Mouse (Mus musculus) hindbrain, embryonic 15.5 days (tissue): ENCODE measurements around the gene Ankrd52. TPM values are rescaled to one million over a fixed set of nuclear protein-coding genes. Genes with fewer than 3 reads are reported as not detected.
"Not testable (repeated sequence)": the region's sequence is repeated elsewhere in the genome, so short reads cannot be mapped to it uniquely, and the experiment has no call there.

Experiments used
- ATAC-seq: fragments of 200-750 bp; cut with Nextera tagmentation; 2 replicates; pipeline ENCODE4 v1.8.0; 2017; ENCODE audit warnings: low read depth, moderate number of reproducible peaks, moderate TSS enrichment; ENCODE audit not compliant: low FRiP score
- H3K27ac ChIP-seq: fragments of 300-500 bp; sonication (generic); replicated peaks from 2 replicates; pipeline ENCODE4 v1.5.1; 2015; ENCODE audit warnings: mild to moderate bottlenecking, inconsistent platforms
- H3K27me3 ChIP-seq: fragments of 300-500 bp; sonication (generic); 2 replicates; pipeline ENCODE4 v1.6.1; 2015; ENCODE audit warnings: control low read depth, inconsistent platforms
- H3K36me3 ChIP-seq: fragments of 300-500 bp; sonication (generic); 2 replicates; pipeline ENCODE4 v1.6.1; 2015; ENCODE audit warnings: control low read depth, inconsistent platforms
- H3K4me1 ChIP-seq: fragments of 300-500 bp; sonication (generic); replicated peaks from 2 replicates; pipeline ENCODE4 v1.6.1; 2015; ENCODE audit warnings: control low read depth, inconsistent platforms
- H3K4me2 ChIP-seq: fragments of 300-500 bp; sonication (generic); 2 replicates; pipeline ENCODE4 v1.6.1; 2015; ENCODE audit warnings: moderate library complexity, mild to moderate bottlenecking, inconsistent platforms
- H3K4me3 ChIP-seq: fragments of 300-500 bp; sonication (generic); 2 replicates; pipeline ENCODE4 v1.5.1; 2015; ENCODE audit warnings: mild to moderate bottlenecking, inconsistent platforms
- H3K9ac ChIP-seq: fragments of 300-500 bp; sonication (generic); 2 replicates; pipeline ENCODE4 v1.6.1; 2015; ENCODE audit warnings: inconsistent platforms
- H3K9me3 ChIP-seq: fragments of 300-500 bp; sonication (generic); 2 replicates; pipeline ENCODE4 v1.6.1; 2016; ENCODE audit warnings: control low read depth, inconsistent platforms
- WGBS: fragments of 180-500 bp; shearing (Covaris S2); methylation state at CpG from one replicate; pipeline ENCODE4 v1.1.7; 2015; 5-methylcytosine and 5-hydroxymethylcytosine counted together
- polyA plus RNA-seq: library from polyadenylated mRNA; unstranded; fragments of >200 nt; fragmentation: Nextera tagmentation; extraction: Ambion mirVana; gene quantifications from 2 replicates; pipeline ENCODE4 v1.2.1, GENCODE M21; 2015

The Ankrd52 gene
- 10.9 and 13.8 TPM in 2 replicates for polyA plus RNA-seq

DNA sequence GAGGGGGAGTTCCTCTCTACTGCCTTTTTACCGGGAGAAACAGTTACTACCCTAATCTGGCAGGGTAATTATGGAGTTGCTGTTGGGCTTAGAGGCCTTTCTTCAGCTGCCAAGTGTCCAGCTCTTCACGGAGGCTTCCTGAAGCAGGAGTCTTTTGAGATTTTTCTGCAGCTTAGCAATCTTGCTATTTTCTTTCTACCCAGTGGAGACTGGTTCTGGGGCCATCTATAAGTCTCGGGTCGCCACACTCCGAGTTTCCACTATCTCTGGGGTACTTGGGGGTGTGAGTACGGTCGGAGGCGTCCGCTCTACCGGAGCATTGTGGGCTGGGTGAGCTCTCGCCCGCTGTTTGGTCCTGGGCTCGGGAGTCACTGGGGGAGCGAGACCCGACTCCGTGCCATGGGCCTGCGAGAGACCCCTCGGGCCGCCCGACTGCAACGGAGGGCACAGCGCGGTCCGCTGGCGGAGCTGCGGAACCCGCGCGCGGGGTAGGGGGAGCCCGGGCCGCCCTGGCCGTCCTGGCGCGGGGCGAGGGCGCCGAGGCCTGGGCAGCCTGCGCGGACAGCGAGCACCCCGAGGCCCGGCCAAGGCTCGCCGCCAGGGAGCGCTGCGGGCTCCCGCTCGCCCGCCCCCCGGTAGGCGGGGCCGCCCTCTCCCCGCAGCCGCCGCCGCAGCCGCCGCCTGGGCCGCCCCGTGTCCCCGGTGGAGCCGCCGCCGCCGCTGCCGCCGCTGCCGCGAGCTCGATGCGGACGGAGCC lies at the start of gene Ankrd52:
Gene Ankrd52, plus strand, starts transcription at position 661 of the 757 bp plus-strand sequence.
- Histone ChIP-seq H3K27me3 (no peaks in the 10 kb centered on the region), H3K27ac (peak within 1 kb of the TSS; percentile 98), H3K9ac (peak within 1 kb of the TSS; percentile 99), H3K4me1 (peaks cover 28% of the 10 kb centered on the region), H3K36me3 (peaks cover 26% of the 10 kb centered on the region), H3K9me3 (no peaks in the 10 kb centered on the region), H3K4me3 (peak within 1 kb of the TSS; percentile 82), H3K4me2 (peak within 1 kb of the TSS; percentile 70)
- peak; percentile 90 for ATAC-seq
- under 1% methylated on average over 51 of the region's 73 CpGs for WGBS

GRCm38 (mm10) chr10:128327610-128328009 lies 49.3 kb upstream of the Ankrd52 start:
- Histone ChIP-seq H3K9me3 (no peaks in the 10 kb centered on the region), H3K27ac (no peak overlapping the region), H3K9ac (no peak overlapping the region), H3K4me3 (no peak overlapping the region), H3K4me2 (no peak overlapping the region), H3K4me1 (peaks cover 15% of the 10 kb centered on the region), H3K36me3 (peaks cover 37% of the 10 kb centered on the region), H3K27me3 (no peaks in the 10 kb centered on the region)
- WGBS: 83% methylated on average over 10 of the region's 10 CpGs
- no peak for ATAC-seq

DNA sequence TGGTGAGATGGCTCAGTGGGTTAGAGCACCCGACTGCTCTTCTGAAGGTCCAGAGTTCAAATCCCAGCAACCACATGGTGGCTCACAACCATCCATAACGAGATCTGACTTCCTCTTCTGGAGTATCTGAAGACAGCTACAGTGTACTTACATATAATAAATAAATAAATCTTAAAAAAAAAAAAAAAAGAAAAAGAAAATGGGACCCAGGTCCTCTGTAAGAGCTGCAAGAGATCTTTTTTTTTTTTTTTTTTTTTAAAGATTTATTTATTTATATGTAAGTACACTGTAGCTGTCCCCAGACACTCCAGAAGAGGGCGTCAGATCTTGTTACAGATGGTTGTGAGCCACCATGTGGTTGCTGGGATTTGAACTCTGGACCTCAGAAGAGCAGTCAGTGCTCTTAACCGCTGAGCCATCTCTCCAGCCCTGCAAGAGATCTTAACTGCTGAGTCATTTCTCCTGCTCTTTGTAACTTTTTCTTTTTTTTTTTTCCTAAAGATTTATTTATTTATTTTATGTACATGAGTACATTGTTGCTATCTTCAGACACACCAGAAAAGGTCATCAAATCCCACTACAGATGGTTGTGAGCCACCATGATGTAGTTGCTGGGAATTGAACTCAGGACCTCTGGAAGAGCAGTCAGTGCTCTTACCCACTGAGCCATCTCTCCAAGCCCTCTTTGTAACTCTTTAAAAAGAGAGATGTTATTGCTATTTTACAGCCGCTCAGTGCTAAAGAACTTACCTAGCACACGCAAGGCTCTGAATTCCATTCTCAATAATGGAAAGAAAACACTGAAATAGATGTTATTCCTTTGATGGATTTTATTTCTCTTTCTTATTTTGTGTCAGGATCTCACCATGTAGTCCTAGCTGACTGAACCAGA lies 44.3 kb upstream of the Ankrd52 start:
- H3K4me1 ChIP-seq, H3K4me2 ChIP-seq, H3K27ac ChIP-seq, H3K4me3 ChIP-seq, H3K27me3 ChIP-seq, H3K9me3 ChIP-seq, ATAC-seq, H3K9ac ChIP-seq: not testable (repeated sequence)
- peaks cover 11% of the 10 kb centered on the region for H3K36me3 ChIP-seq
- WGBS: 77% methylated on average over 6 of the region's 6 CpGs

DNA sequence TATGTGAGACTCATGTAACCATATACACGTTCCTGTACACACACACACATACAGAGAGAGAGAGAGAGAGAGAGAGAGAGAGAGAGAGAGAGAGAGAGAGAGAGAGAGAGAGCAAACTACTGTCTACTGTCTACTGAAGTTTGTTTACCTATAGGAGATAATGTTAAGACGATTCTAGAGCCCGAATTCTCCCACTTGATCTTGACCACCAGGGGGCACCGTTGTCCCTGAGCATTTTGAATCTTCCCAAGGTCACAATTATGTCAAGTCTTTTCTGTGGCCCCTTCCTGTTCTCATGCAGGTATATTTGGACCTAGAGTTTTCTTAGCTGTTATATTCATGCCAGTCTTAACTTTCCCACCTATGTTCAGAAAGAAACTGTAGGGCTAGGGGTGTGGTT lies 41.3 kb upstream of the Ankrd52 start:
- Histone ChIP-seq H3K4me2 (no peak overlapping the region), H3K27me3 (no peaks in the 10 kb centered on the region), H3K9me3 (no peaks in the 10 kb centered on the region), H3K9ac (no peak overlapping the region), H3K4me3 (no peak overlapping the region), H3K36me3 (no peaks in the 10 kb centered on the region), H3K27ac (no peak overlapping the region), H3K4me1 (peaks cover 31% of the 10 kb centered on the region)
- ATAC-seq: no peak
- WGBS: 3% methylated on average over 4 of the region's 4 CpGs

GRCm38 (mm10) chr10:128336195-128336594 lies 40.7 kb upstream of the Ankrd52 start:
- Histone ChIP-seq H3K9me3 (no peaks in the 10 kb centered on the region), H3K9ac (no peak overlapping the region), H3K4me2 (no peak overlapping the region), H3K36me3 (no peaks in the 10 kb centered on the region), H3K4me1 (peaks cover 31% of the 10 kb centered on the region), H3K27me3 (no peaks in the 10 kb centered on the region), H3K4me3 (no peak overlapping the region), H3K27ac (no peak overlapping the region)
- no peak for ATAC-seq
- 97% methylated on average over 3 of the region's 3 CpGs for WGBS

DNA sequence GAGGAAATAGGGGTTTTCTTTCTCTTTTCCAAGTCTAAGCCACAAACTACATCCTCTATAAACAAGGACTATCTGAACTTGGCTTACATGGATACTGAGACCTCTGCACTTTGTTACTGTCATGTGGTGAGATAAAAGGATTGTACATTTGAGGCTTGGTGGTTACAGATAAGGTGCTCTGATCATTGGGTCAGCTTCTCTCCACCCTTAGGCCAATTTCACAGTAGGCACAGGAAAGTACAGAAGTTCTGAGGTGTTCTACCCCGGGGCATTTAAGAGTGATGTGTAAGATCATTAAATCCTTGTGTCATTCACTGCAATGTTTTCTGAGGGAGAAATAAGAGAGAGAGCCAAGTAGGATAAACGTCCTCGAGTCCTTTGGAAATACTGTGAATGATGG lies 40.3 kb upstream of the Ankrd52 start:
- peak overlapping the region; percentile 93 for H3K4me2 ChIP-seq
- WGBS: 86% methylated on average over 3 of the region's 3 CpGs
- no peaks in the 10 kb centered on the region for H3K9me3 ChIP-seq
- H3K27me3 ChIP-seq: no peaks in the 10 kb centered on the region
- H3K36me3 ChIP-seq: no peaks in the 10 kb centered on the region
- peaks cover 31% of the 10 kb centered on the region for H3K4me1 ChIP-seq
- ATAC-seq: no peak
- peak overlapping the region; percentile 100 for H3K4me3 ChIP-seq
- H3K27ac ChIP-seq: peak overlapping the region; percentile 98; the same call in 1 of the 2 replicates
- no peak overlapping the region for H3K9ac ChIP-seq

- H3K27ac ChIP-seq: peak within 1 kb of the TSS; percentile 98
- H3K9me3 ChIP-seq: no peaks in the 10 kb centered on the region
- H3K4me1 ChIP-seq: peaks cover 31% of the 10 kb centered on the region
- peak within 1 kb of the TSS; percentile 93 for H3K4me2 ChIP-seq
- WGBS: 1% methylated on average over 61 of the region's 61 CpGs
- H3K9ac ChIP-seq: peak within 1 kb of the TSS; percentile 99
- ATAC-seq: peak; percentile 99
- H3K36me3 ChIP-seq: no peaks in the 10 kb centered on the region
- no peaks in the 10 kb centered on the region for H3K27me3 ChIP-seq
- peak within 1 kb of the TSS; percentile 100 for H3K4me3 ChIP-seq
Measured at GRCm38 (mm10) chr10:128337306-128338181, 39.4 kb upstream of the Ankrd52 start, which contains the start of gene Cs. Gene Cs (plus strand): TSS chr10:128337734.

DNA sequence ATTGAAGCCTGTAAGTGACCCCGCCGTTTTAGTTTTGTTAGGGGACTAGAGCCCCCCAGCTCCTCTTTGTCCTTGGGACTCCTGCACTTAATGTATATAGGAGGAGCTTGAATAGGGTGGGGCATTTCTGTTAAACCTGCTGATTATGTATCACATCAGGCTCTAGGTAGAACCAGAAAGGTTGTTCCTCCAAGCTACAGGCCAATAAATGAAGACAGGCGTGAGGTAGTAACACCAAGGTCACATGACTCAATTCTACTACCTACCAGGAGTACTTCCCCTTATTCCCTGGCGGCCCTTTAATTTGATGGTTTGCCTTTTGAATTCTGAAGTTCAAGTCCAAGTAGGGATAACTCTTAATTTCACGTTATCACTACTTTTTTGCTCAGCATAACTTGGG lies 38.5 kb upstream of the Ankrd52 start:
- Histone ChIP-seq H3K4me1 (peaks cover 33% of the 10 kb centered on the region), H3K4me2 (peak overlapping the region; percentile 93), H3K27me3 (no peaks in the 10 kb centered on the region), H3K9ac (peak overlapping the region; percentile 99), H3K9me3 (no peaks in the 10 kb centered on the region), H3K36me3 (no peaks in the 10 kb centered on the region), H3K27ac (peak overlapping the region; percentile 98), H3K4me3 (peak overlapping the region; percentile 100)
- whole genome bisulfite sequencing: 30% methylated on average over 5 of the region's 5 CpGs
- no peak for ATAC-seq

- Histone ChIP-seq H3K36me3 (no peaks in the 10 kb centered on the region), H3K9me3 (no peaks in the 10 kb centered on the region), H3K27ac (no peak overlapping the region), H3K4me3 (peak overlapping the region; percentile 100), H3K9ac (peak overlapping the region; percentile 99), H3K27me3 (no peaks in the 10 kb centered on the region), H3K4me2 (peak overlapping the region; percentile 93), H3K4me1 (peaks cover 35% of the 10 kb centered on the region)
- no peak for ATAC-seq
- WGBS: 60% methylated on average over 2 of the region's 2 CpGs
Measured at GRCm38 (mm10) chr10:128338948-128339347, 38.0 kb upstream of the Ankrd52 start.

GRCm38 (mm10) chr10:128340257-128340656 lies 36.7 kb upstream of the Ankrd52 start:
- H3K4me1 ChIP-seq: peaks cover 43% of the 10 kb centered on the region
- 85% methylated on average over 2 of the region's 2 CpGs for WGBS
- no peaks in the 10 kb centered on the region for H3K9me3 ChIP-seq
- no peak for ATAC-seq
- no peak overlapping the region for H3K9ac ChIP-seq
- no peak overlapping the region for H3K4me2 ChIP-seq
- H3K4me3 ChIP-seq: no peak overlapping the region
- no peak overlapping the region for H3K27ac ChIP-seq
- H3K27me3 ChIP-seq: no peaks in the 10 kb centered on the region
- H3K36me3 ChIP-seq: no peaks in the 10 kb centered on the region

GRCm38 (mm10) chr10:128343436-128343835 lies 33.5 kb upstream of the Ankrd52 start:
- WGBS: 88% methylated on average over 1 of the region's 1 CpGs
- no peak for ATAC-seq

More at GRCm38 (mm10) chr10:128343436-128343835, 33.5 kb upstream of the Ankrd52 start:
- Histone ChIP-seq H3K36me3 (no peaks in the 10 kb centered on the region), H3K4me2 (no peak overlapping the region), H3K9ac (no peak overlapping the region), H3K27me3 (no peaks in the 10 kb centered on the region), H3K27ac (peak overlapping the region; percentile 10; the same call in 1 of the 2 replicates), H3K4me3 (no peak overlapping the region), H3K4me1 (peaks cover 32% of the 10 kb centered on the region), H3K9me3 (no peaks in the 10 kb centered on the region)
